Mouse (Mus musculus): ENCODE data around the gene Atp5c1. TPM values are rescaled to one million over a fixed set of nuclear protein-coding genes. Genes with fewer than 3 reads are reported as not detected.

The Atp5c1 gene
- total RNA-seq, 2 experiments from 2014 or later: 294 to 299 TPM

- intact Hi-C loops (cut with DNase I): no loop called here
- no peak for DNase-seq (ENCODE audit: low spot score in 2 of 2)
Measured at GRCm38 (mm10) chr2:10074470-10074869, 5.8 kb downstream of the Atp5c1 start.

GRCm38 (mm10) chr2:10071751-10072150 is 8.6 kb downstream of the Atp5c1 start:
- no peak for DNase-seq (ENCODE audit: low spot score in 2 of 2)
- intact Hi-C loops (cut with DNase I): no loop called here

- intact Hi-C loops (cut with DNase I): no loop called here
- no peak for DNase-seq (ENCODE audit: low spot score in 2 of 2)
Measured at GRCm38 (mm10) chr2:10058836-10059235, 21.5 kb downstream of the Atp5c1 start.

GRCm38 (mm10) chr2:10051996-10052395 is 28.3 kb downstream of the Atp5c1 start:
- intact Hi-C loops (cut with DNase I): no loop called here
- no peak for DNase-seq (ENCODE audit: low spot score in 2 of 2)

GRCm38 (mm10) chr2:10050878-10051277 is 29.4 kb downstream of the Atp5c1 start:
- peak; percentile 66 to 79 for DNase-seq (ENCODE audit: low spot score in 2 of 2)
- intact Hi-C loops (cut with DNase I): no loop called here

- intact Hi-C loops (cut with DNase I): no loop called here
- DNase-seq (ENCODE audit: low spot score in 2 of 2): no peak
Measured at GRCm38 (mm10) chr2:10049456-10049855, 30.9 kb downstream of the Atp5c1 start.

GRCm38 (mm10) chr2:10048461-10048860 is 31.8 kb downstream of the Atp5c1 start, which contains the start of gene Taf3:
Gene Taf3 (minus strand): TSS chr2:10048596.
- peak; percentile 92 for DNase-seq (ENCODE audit: low spot score in 2 of 2)
- intact Hi-C loops (cut with DNase I): no loop called here

- intact Hi-C loops (cut with DNase I): no loop called here
- peak in 1 of 2 experiments; percentile 11 for DNase-seq (ENCODE audit: low spot score in 2 of 2)
Measured at GRCm38 (mm10) chr2:10047758-10048436, 32.4 kb downstream of the Atp5c1 start.

GRCm38 (mm10) chr2:10034976-10035375 is 45.3 kb downstream of the Atp5c1 start:
- intact Hi-C loops (cut with DNase I): no loop called here
- DNase-seq (ENCODE audit: low spot score in 2 of 2): no peak

- DNase-seq (ENCODE audit: low spot score in 2 of 2): no peak
- intact Hi-C loops (cut with DNase I): no loop called here
Measured at GRCm38 (mm10) chr2:10033684-10034083, 46.6 kb downstream of the Atp5c1 start.

- intact Hi-C loops (cut with DNase I): no loop called here
- no peak for DNase-seq (ENCODE audit: low spot score in 2 of 2)
Measured at GRCm38 (mm10) chr2:10029755-10030154, 50.6 kb downstream of the Atp5c1 start.

- intact Hi-C loops (cut with DNase I): no loop called here
- DNase-seq (ENCODE audit: low spot score in 2 of 2): no peak
Measured at GRCm38 (mm10) chr2:10024264-10024663, 56.0 kb downstream of the Atp5c1 start.

- intact Hi-C loops (cut with DNase I): no loop called here
- no peak for DNase-seq (ENCODE audit: low spot score in 2 of 2)
Measured at GRCm38 (mm10) chr2:10021296-10021695, 59.0 kb downstream of the Atp5c1 start.

- no peak for DNase-seq (ENCODE audit: low spot score in 2 of 2)
- intact Hi-C loops (cut with DNase I): loop anchor here (5.0 to 10.0 kb wide), 4 partner anchors 128 to 1258 kb away; partner anchors contain the start of gene 9230102O04Rik
Measured at GRCm38 (mm10) chr2:10014951-10015635, 65.2 kb downstream of the Atp5c1 start.

GRCm38 (mm10) chr2:10010263-10010909 is 69.9 kb downstream of the Atp5c1 start:
- intact Hi-C loops (cut with DNase I): loop anchor here (5.0 to 10.0 kb wide), 4 partner anchors 123 to 1253 kb away; partner anchors contain the start of gene 9230102O04Rik
- DNase-seq (ENCODE audit: low spot score in 2 of 2): peak; percentile 29 to 49

- DNase-seq (ENCODE audit: low spot score in 2 of 2): no peak
- intact Hi-C loops (cut with DNase I): loop anchor here (2.0 to 10.0 kb wide), 5 partner anchors 122 to 1335 kb away; partner anchors contain the start of gene 9230102O04Rik
Measured at GRCm38 (mm10) chr2:10009671-10010254, 70.5 kb downstream of the Atp5c1 start.

- intact Hi-C loops (cut with DNase I): loop anchor here (2.0 kb wide), 1 partner anchor 1334 kb away; no protein-coding TSS in a partner anchor
- no peak for DNase-seq (ENCODE audit: low spot score in 2 of 2)
Measured at GRCm38 (mm10) chr2:10008593-10008992, 71.7 kb downstream of the Atp5c1 start.

Measured in left cerebral cortex, postnatal 14 days (tissue).